Mouse (Mus musculus): ENCODE results near the gene Vegfa. TPM values are rescaled to one million over a fixed set of nuclear protein-coding genes. Genes with fewer than 3 reads are reported as not detected.
A peak's percentile ranks its signal among the peaks of the same experiment; 100 is the strongest.

Vegfa gene
- polyA plus RNA-seq, 1 experiment = 92.9 TPM

DNA sequence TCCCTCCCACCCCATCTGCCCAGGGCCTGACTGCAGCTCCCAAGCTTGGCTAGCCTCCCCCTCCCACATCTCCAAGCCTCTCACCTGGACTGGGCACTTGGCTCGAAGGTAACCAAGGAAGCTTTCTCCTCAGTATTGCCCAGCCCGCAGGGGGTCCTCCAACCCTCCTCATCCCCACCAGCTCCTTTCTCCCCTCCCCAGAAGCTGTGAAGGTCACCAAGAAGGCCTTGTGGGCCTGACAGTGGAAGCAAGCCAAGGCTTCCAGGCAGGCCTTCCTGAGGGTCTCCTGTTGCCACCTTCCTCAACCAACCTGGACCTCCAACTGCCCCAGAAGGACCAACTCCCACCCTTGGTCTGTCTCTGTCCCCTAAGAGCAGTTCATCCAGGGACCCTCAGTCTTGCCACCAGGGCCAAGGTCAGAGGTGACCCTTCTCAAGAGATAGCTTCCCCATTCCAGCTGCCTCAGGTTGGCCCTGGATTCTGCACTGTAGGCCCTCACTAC lies 3.1 kb downstream of the Vegfa start:
- WGBS = 82% methylated on average over 2 of the region's 2 CpGs
- peak overlapping the region; percentile 20; the same call in 1 of the 2 replicates for H3K4me3 ChIP-seq (ENCODE audit: extremely low read depth, insufficient read depth, insufficient read length)
- DNase-seq (ENCODE audit: low read depth in 1 of 2, low spot score in 2 of 2) = no peak
- H3K4me1 ChIP-seq (ENCODE audit: control insufficient read depth, insufficient read depth, insufficient read length) = peaks cover 5% of the 10 kb centered on the region; the same call in 1 of the 2 replicates
- H3K27me3 ChIP-seq (ENCODE audit: control insufficient read depth, insufficient read depth, low read length) = peaks cover 16% of the 10 kb centered on the region
- no peak for TF ChIP-seq CTCF (IDR thresholded peaks at IDR 0.05; ENCODE audit: extremely low read depth, insufficient read depth, insufficient read length, insufficient replicate concordance)
- TF ChIP-seq POLR2A (IDR thresholded peaks at IDR 0.05; ENCODE audit: low read depth, low read length) = no peak
- H3K36me3 ChIP-seq (ENCODE audit: control insufficient read depth, insufficient read depth, low read length) = no peaks in the 10 kb centered on the region
- H3K27ac ChIP-seq (ENCODE audit: insufficient read depth, low read length) = no peak overlapping the region

DNA sequence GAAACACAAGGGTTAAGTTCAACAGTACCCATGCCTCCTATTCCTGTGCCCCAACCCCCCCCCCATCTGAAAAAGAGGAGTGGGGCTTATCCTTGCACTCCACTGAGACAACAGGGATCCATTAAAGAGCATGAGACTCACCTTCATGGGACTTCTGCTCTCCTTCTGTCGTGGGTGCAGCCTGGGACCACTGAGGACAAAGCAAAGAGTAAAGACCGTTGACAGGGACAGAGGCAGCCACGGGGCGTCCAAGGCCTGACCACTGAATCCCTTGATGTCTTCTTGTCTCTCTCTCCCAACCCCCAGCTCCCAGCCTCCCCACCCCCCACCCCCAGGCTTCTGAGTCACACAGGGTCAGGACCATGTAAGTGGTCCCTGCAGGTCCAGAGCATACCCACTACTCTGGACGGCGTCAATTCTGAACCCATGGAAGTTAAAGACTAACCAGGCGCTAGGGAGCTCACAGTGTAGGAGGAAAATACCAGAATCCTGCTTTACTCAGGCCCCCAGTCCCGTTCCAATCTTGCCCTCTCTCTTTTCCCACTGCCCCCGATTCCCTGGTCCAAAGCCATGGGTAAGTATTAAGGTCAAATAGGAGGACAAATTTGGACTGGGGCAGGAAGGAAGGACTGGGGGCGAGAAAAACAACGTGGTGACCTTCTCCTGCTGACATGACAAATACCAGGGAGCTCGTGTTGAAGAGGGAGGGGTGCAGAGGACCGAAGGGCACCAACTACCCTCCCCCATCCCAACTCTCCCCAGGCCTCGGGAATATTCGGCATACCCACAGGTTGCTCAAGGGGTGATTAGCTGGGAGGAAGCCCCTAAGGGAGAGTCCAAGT lies 3.7 kb downstream of the Vegfa start:
- no peak for DNase-seq (ENCODE audit: low read depth in 1 of 2, low spot score in 2 of 2)
- WGBS = 71% methylated on average over 15 of the region's 15 CpGs
- H3K4me1 ChIP-seq (ENCODE audit: control insufficient read depth, insufficient read depth, insufficient read length) = peaks cover 5% of the 10 kb centered on the region; the same call in 1 of the 2 replicates
- H3K36me3 ChIP-seq (ENCODE audit: control insufficient read depth, insufficient read depth, low read length) = no peaks in the 10 kb centered on the region
- H3K27me3 ChIP-seq (ENCODE audit: control insufficient read depth, insufficient read depth, low read length) = peaks cover 16% of the 10 kb centered on the region
- H3K27ac ChIP-seq (ENCODE audit: insufficient read depth, low read length) = no peak overlapping the region
- no peak overlapping the region; the same call in 1 of the 2 replicates for H3K4me3 ChIP-seq (ENCODE audit: extremely low read depth, insufficient read depth, insufficient read length)
- TF ChIP-seq CTCF (IDR thresholded peaks at IDR 0.05; ENCODE audit: extremely low read depth, insufficient read depth, insufficient read length, insufficient replicate concordance) = no peak
- no peak for TF ChIP-seq POLR2A (IDR thresholded peaks at IDR 0.05; ENCODE audit: low read depth, low read length)

DNA sequence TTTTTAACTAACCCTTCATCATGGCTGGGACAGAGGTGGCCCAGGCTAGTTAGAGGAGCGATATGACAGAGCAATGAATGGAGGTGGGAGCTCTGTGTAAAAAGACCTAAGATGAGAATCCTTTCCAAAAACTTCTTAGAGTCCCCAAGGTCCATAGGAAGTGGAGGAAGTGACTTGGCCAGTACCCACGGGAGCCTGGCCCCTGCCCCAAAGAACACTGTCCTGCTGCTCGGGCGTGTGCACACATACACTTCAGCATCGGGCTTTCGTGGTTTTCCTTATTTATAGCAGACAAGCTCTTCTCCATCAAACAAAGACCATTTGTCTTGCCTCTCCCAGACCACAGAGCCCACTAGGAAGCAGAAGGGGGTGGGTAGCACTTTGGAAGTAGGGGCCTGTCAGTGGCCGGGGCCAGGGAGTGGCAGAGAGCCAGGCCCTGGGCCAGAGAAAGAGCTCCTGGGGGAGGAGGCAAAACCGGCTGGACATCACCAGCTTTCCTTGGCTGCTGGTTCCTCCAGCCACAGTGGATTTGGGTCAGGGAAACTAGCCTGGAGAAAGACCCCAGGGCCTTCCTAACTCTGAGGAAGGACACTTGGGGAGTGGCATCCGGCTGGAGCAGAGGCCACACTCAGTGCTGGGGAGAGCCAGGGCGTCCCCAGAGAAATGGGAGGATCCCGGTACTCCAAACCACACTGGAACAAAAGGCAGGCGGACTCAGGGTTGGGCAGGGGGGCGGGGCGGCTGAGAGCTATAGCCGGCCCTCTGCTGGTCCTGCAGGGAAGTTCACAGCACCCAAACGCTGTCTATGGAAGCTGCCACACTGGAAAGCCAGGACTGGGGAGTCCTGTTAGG lies 4.9 kb downstream of the Vegfa start:
- TF ChIP-seq CTCF (IDR thresholded peaks at IDR 0.05; ENCODE audit: extremely low read depth, insufficient read depth, insufficient read length, insufficient replicate concordance) (peak; percentile 28; the same call in 1 of the 2 replicates), POLR2A (IDR thresholded peaks at IDR 0.05; ENCODE audit: low read depth, low read length) (no peak)
- Histone ChIP-seq H3K4me1 (ENCODE audit: control insufficient read depth, insufficient read depth, insufficient read length) (peaks cover 9% of the 10 kb centered on the region), H3K27me3 (ENCODE audit: control insufficient read depth, insufficient read depth, low read length) (peaks cover 16% of the 10 kb centered on the region), H3K4me3 (ENCODE audit: extremely low read depth, insufficient read depth, insufficient read length) (no peak overlapping the region), H3K36me3 (ENCODE audit: control insufficient read depth, insufficient read depth, low read length) (no peaks in the 10 kb centered on the region), H3K27ac (ENCODE audit: insufficient read depth, low read length) (peak overlapping the region; percentile 28; the same call in 1 of the 2 replicates)
- DNase-seq (ENCODE audit: low read depth in 1 of 2, low spot score in 2 of 2) = no peak
- WGBS = 42% methylated on average over 16 of the region's 16 CpGs

DNA sequence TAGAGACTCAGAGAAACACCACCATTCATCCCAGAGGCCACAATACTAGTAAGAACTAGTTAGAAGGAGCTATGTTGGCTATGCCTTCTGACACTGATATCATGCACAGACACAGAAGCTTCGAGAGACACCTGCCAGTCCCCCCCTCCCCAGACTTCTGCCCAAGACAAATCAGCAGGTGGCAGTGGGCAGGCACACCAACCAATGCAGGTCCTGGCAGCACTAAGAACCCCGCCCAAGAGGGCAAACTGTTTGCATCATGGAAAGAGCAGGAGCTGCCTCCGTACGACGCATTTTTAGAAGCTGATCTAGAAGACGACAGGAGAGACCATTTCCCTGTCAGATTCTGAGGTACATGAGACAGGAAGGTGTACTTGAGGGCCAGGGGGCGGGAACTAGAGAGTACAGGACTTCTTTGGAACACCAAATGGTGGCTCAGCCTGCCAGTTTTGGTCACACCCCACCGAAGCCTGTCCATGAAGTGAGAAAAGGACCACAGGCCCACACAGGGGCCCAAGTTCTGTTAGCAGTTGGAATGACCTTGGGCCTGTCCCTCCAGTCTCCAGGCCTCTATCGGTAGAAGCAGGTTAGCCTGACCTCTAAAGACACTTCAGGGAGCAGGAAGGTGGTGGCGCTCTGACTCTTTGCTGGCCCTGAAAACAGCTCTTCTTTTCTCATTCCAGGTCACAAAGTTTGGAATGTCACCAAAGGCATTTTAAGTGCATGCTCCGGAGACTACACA lies 6.1 kb downstream of the Vegfa start:
- Histone ChIP-seq H3K4me1 (ENCODE audit: control insufficient read depth, insufficient read depth, insufficient read length) (peaks cover 10% of the 10 kb centered on the region), H3K27me3 (ENCODE audit: control insufficient read depth, insufficient read depth, low read length) (peaks cover 10% of the 10 kb centered on the region), H3K4me3 (ENCODE audit: extremely low read depth, insufficient read depth, insufficient read length) (no peak overlapping the region), H3K27ac (ENCODE audit: insufficient read depth, low read length) (no peak overlapping the region), H3K36me3 (ENCODE audit: control insufficient read depth, insufficient read depth, low read length) (no peaks in the 10 kb centered on the region)
- TF ChIP-seq CTCF (IDR thresholded peaks at IDR 0.05; ENCODE audit: extremely low read depth, insufficient read depth, insufficient read length, insufficient replicate concordance) (no peak), POLR2A (IDR thresholded peaks at IDR 0.05; ENCODE audit: low read depth, low read length) (no peak)
- 80% methylated on average over 11 of the region's 11 CpGs for WGBS
- no peak for DNase-seq (ENCODE audit: low read depth in 1 of 2, low spot score in 2 of 2)

DNA sequence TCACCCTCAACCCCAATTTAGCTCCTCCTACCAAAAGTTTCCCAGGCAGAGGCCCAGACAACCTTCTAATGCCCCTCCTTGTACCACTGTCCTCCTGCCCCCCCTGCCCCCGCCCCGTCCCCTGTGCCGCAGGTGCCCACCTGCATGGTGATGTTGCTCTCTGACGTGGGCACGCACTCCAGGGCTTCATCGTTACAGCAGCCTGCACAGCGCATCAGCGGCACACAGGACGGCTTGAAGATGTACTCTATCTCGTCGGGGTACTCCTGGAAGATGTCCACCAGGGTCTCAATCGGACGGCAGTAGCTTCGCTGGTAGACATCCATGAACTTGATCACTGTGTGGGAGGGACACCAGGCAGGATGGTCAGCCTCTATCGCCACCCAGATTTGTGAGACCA lies 7.0 kb downstream of the Vegfa start:
- no peak overlapping the region for H3K4me3 ChIP-seq (ENCODE audit: extremely low read depth, insufficient read depth, insufficient read length)
- H3K27me3 ChIP-seq (ENCODE audit: control insufficient read depth, insufficient read depth, low read length) = peaks cover 2% of the 10 kb centered on the region; the same call in 1 of the 2 replicates
- H3K4me1 ChIP-seq (ENCODE audit: control insufficient read depth, insufficient read depth, insufficient read length) = peaks cover 5% of the 10 kb centered on the region; the same call in 1 of the 2 replicates

DNA sequence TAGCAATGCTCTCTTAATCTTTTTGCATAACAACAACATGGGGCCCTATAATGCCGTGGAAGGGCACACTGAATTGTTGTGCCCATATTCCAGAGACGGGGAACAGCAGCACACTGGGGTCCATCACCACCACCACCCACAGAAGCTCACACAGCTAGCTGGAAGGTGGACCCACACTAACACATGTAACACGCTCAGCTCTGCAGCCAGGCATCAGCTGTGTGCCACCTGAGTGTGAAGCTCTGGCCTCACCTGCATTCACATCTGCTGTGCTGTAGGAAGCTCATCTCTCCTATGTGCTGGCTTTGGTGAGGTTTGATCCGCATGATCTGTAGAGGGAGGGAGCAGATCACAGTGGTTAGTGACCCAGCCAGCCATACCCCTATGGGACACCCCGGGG lies 8.0 kb downstream of the Vegfa start:
- H3K27ac ChIP-seq (ENCODE audit: insufficient read depth, low read length) = no peak overlapping the region
- DNase-seq (ENCODE audit: low read depth in 1 of 2, low spot score in 2 of 2) = no peak
- no peaks in the 10 kb centered on the region for H3K36me3 ChIP-seq (ENCODE audit: control insufficient read depth, insufficient read depth, low read length)
- TF ChIP-seq CTCF (IDR thresholded peaks at IDR 0.05; ENCODE audit: extremely low read depth, insufficient read depth, insufficient read length, insufficient replicate concordance) (no peak), POLR2A (IDR thresholded peaks at IDR 0.05; ENCODE audit: low read depth, low read length) (no peak)
- H3K4me3 ChIP-seq (ENCODE audit: extremely low read depth, insufficient read depth, insufficient read length) = no peak overlapping the region
- WGBS = 90% methylated on average over 5 of the region's 5 CpGs
- peaks cover 5% of the 10 kb centered on the region; the same call in 1 of the 2 replicates for H3K4me1 ChIP-seq (ENCODE audit: control insufficient read depth, insufficient read depth, insufficient read length)
- H3K27me3 ChIP-seq (ENCODE audit: control insufficient read depth, insufficient read depth, low read length) = no peaks in the 10 kb centered on the region

More for the DNA sequence above, 7.0 kb downstream of the Vegfa start:
- TF ChIP-seq POLR2A (IDR thresholded peaks at IDR 0.05; ENCODE audit: low read depth, low read length) (no peak), CTCF (IDR thresholded peaks at IDR 0.05; ENCODE audit: extremely low read depth, insufficient read depth, insufficient read length, insufficient replicate concordance) (no peak)
- Histone ChIP-seq H3K27ac (ENCODE audit: insufficient read depth, low read length) (no peak overlapping the region), H3K36me3 (ENCODE audit: control insufficient read depth, insufficient read depth, low read length) (no peaks in the 10 kb centered on the region)
- no peak for DNase-seq (ENCODE audit: low read depth in 1 of 2, low spot score in 2 of 2)
- WGBS = 96% methylated on average over 15 of the region's 15 CpGs

Measured in spleen, adult 2 months (tissue).